Mouse (Mus musculus): ENCODE data around the gene Fmod. TPM values are rescaled to one million over a fixed set of nuclear protein-coding genes. Genes with fewer than 3 reads are reported as not detected.
A peak's percentile ranks its signal among the peaks of the same experiment; 100 is the strongest.

Gene Fmod
- polyA plus RNA-seq, 1 experiment from 2014 or later = 16.8 TPM

GRCm38 (mm10) chr1:134092852-134093770 lies 56.1 kb downstream of the Fmod start:
- 3% methylated on average over 43 of the region's 43 CpGs for WGBS
- peak; percentile 70 for ATAC-seq (ENCODE audit: low FRiP score, low read depth)
- Histone ChIP-seq H3K27ac (peak overlapping the region; percentile 66), H3K9ac (peak overlapping the region; percentile 52), H3K27me3 (replicated peaks) (no peaks in the 10 kb centered on the region), H3K4me1 (peaks cover 60% of the 10 kb centered on the region), H3K4me2 (replicated peaks) (peak overlapping the region; percentile 68), H3K36me3 (no peaks in the 10 kb centered on the region), H3K4me3 (peak overlapping the region; percentile 37), H3K9me3 (no peaks in the 10 kb centered on the region)

GRCm38 (mm10) chr1:134093771-134094526 lies 56.9 kb downstream of the Fmod start:
- WGBS = 68% methylated on average over 13 of the region's 13 CpGs

GRCm38 (mm10) chr1:134095033-134095612 lies 58.1 kb downstream of the Fmod start:
- Histone ChIP-seq H3K9me3 (no peaks in the 10 kb centered on the region), H3K36me3 (no peaks in the 10 kb centered on the region), H3K4me3 (no peak overlapping the region), H3K4me2 (replicated peaks) (no peak overlapping the region), H3K27ac (no peak overlapping the region), H3K27me3 (replicated peaks) (no peaks in the 10 kb centered on the region), H3K9ac (no peak overlapping the region), H3K4me1 (peaks cover 79% of the 10 kb centered on the region)
- no peak for ATAC-seq (ENCODE audit: low FRiP score, low read depth)
- 62% methylated on average over 7 of the region's 7 CpGs for WGBS

More at GRCm38 (mm10) chr1:134093771-134094526, 56.9 kb downstream of the Fmod start:
- 0 out of 2 replicates have a peak overlapping the region, but pooled peaks have one; percentile 66 for H3K27ac ChIP-seq
- H3K4me1 ChIP-seq = peaks cover 69% of the 10 kb centered on the region
- H3K4me3 ChIP-seq = no peak overlapping the region
- H3K4me2 ChIP-seq (replicated peaks) = peak overlapping the region; percentile 68
- no peaks in the 10 kb centered on the region for H3K27me3 ChIP-seq (replicated peaks)
- H3K9me3 ChIP-seq = no peaks in the 10 kb centered on the region
- H3K9ac ChIP-seq = peak overlapping the region; percentile 52; the same call in 1 of the 2 replicates
- no peak for ATAC-seq (ENCODE audit: low FRiP score, low read depth)
- H3K36me3 ChIP-seq = no peaks in the 10 kb centered on the region

GRCm38 (mm10) chr1:134095721-134096120 lies 58.7 kb downstream of the Fmod start:
- Histone ChIP-seq H3K4me1 (peaks cover 79% of the 10 kb centered on the region), H3K9me3 (no peaks in the 10 kb centered on the region), H3K9ac (no peak overlapping the region), H3K27ac (peak overlapping the region; percentile 79), H3K4me3 (no peak overlapping the region), H3K27me3 (replicated peaks) (no peaks in the 10 kb centered on the region), H3K4me2 (replicated peaks) (0 out of 2 replicates have a peak overlapping the region, but pooled peaks have one; percentile 9), H3K36me3 (no peaks in the 10 kb centered on the region)
- ATAC-seq (ENCODE audit: low FRiP score, low read depth) = no peak
- 84% methylated on average over 4 of the region's 4 CpGs for WGBS

GRCm38 (mm10) chr1:134096264-134096934 lies 59.3 kb downstream of the Fmod start:
- WGBS = 26% methylated on average over 14 of the region's 14 CpGs
- Histone ChIP-seq H3K27me3 (replicated peaks) (no peaks in the 10 kb centered on the region), H3K4me3 (no peak overlapping the region), H3K9me3 (no peaks in the 10 kb centered on the region), H3K4me2 (replicated peaks) (0 out of 2 replicates have a peak overlapping the region, but pooled peaks have one; percentile 19), H3K9ac (no peak overlapping the region), H3K4me1 (peaks cover 79% of the 10 kb centered on the region), H3K36me3 (no peaks in the 10 kb centered on the region), H3K27ac (peak overlapping the region; percentile 79)
- peak; percentile 85 for ATAC-seq (ENCODE audit: low FRiP score, low read depth)

- H3K4me1 ChIP-seq = peaks cover 75% of the 10 kb centered on the region
Observed at GRCm38 (mm10) chr1:134097080-134097855, 60.2 kb downstream of the Fmod start.

More at GRCm38 (mm10) chr1:134097080-134097855, 60.2 kb downstream of the Fmod start:
- 90% methylated on average over 7 of the region's 7 CpGs for WGBS
- H3K36me3 ChIP-seq = no peaks in the 10 kb centered on the region
- no peak for ATAC-seq (ENCODE audit: low FRiP score, low read depth)
- H3K4me3 ChIP-seq = no peak overlapping the region
- H3K27ac ChIP-seq = peak overlapping the region; percentile 79
- H3K9me3 ChIP-seq = no peaks in the 10 kb centered on the region
- no peak overlapping the region for H3K4me2 ChIP-seq (replicated peaks)
- no peak overlapping the region for H3K9ac ChIP-seq
- no peaks in the 10 kb centered on the region for H3K27me3 ChIP-seq (replicated peaks)

Other genes with a start within 250 kb of the Fmod start
- 8.6 and 10.2 TPM in 2 replicates for gene Atp2b4, start 236.2 kb upstream of the Fmod start, polyA plus RNA-seq (2016; fragmentation: Nextera tagmentation; extraction: Ambion mirVana)
- gene Optc, start 129.3 kb upstream of the Fmod start, polyA plus RNA-seq (2016; fragmentation: Nextera tagmentation; extraction: Ambion mirVana) = 2.1 and 2.9 TPM in 2 replicates
- 3.5 and 4.9 TPM in 2 replicates for gene Prelp, start 115.8 kb upstream of the Fmod start, polyA plus RNA-seq (2016; fragmentation: Nextera tagmentation; extraction: Ambion mirVana)
- 114 and 120 TPM in 2 replicates for gene Btg2, start 41.9 kb downstream of the Fmod start, polyA plus RNA-seq (2016; fragmentation: Nextera tagmentation; extraction: Ambion mirVana)
- 0.15 and 0.38 TPM in 2 replicates for gene Chit1, start 74.0 kb downstream of the Fmod start, polyA plus RNA-seq (2016; fragmentation: Nextera tagmentation; extraction: Ambion mirVana)
- gene Chil1, start 144.9 kb downstream of the Fmod start, polyA plus RNA-seq (2016; fragmentation: Nextera tagmentation; extraction: Ambion mirVana) = 2.2 and 2.5 TPM in 2 replicates
- 8.6 and 13.0 TPM in 2 replicates for gene Mybph, start 156.2 kb downstream of the Fmod start, polyA plus RNA-seq (2016; fragmentation: Nextera tagmentation; extraction: Ambion mirVana)
- gene Adora1, start 198.2 kb downstream of the Fmod start, polyA plus RNA-seq (2016; fragmentation: Nextera tagmentation; extraction: Ambion mirVana) = 5.5 TPM in 2 replicates